Mouse (Mus musculus) lung, adult 18-20 months (tissue): ENCODE data around the gene Prss32.
A peak's percentile ranks its signal among the peaks of the same experiment; 100 is the strongest.
"Not testable (repeated sequence)": the region's sequence is repeated elsewhere in the genome, so short reads cannot be mapped to it uniquely, and the experiment has no call there.

Experiments
- DNase-seq, 2 experiments: peaks; one replicate each; pipeline ENCODE4 v3.0.0; 2022; ENCODE audit warnings: mixed read lengths in 2 of 2

Gene Prss32

GRCm38 (mm10) chr17:23843141-23843811 lies 379 bp upstream of the Prss32 start:
- no peak for DNase-seq

DNA sequence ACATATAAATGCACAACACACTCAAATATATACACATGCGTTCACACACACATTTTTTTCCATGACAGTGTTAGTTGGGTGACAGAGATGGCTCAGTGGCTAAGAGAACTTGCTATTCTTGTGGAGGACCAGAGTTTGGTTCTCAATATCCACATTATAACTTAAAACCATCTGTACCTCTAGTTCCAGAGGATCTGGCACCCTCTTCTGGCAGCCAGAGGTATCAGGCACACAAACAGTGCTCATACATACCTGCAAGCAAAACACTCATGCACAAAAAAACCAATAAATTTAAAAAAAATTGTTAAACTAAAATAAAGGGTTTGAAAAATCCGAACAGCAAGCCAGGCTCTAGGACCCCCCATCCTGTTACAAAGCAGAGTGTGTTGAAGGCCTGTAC lies 6.4 kb downstream of the Prss32 start:
- no peak for DNase-seq

DNA sequence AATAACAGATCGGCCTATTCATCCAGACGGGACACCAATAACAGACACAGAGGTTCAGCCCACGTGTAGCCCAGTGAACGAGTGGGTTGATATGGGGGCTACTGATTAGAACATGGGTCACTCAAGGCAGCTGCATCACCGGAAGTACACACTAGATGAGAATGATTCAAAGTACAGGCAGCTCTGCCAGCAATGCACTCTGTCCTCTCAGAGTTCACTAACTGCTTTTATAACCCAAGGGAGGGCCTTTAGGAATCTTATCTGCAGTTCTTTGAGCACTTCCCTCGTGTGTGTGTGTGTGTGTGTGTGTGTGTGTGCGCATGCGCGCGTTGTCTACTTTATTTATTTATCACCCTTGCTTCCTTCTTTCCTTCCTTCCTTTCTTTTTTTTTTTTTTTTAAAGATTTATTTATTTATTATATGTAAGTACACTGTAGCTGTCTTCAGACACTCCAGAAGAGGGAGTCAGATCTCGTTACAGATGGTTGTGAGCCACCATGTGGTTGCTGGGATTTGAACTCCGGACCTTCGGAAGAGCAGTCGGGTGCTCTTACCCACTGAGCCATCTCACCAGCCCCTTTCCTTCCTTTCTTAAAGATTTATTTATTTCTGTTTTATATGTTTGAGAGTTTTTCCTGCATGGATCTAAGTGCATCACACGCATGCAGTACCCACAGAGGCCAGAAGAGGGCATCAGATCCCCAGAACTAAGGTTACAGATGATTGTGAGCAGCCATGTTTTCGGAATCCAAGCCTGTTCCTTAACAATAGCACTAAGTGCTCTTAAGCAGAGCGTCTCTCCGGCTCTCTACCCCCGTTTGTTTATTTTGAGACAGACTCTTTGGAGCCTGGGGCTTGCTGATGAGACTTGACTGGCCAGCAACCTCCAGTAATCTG lies 7.4 kb downstream of the Prss32 start:
- peak; percentile 40 to 52 for DNase-seq

- peak; percentile 18 to 33 for DNase-seq
These were observed 9.6 kb downstream of the Prss32 start for GRCm38 (mm10) chr17:23853292-23853691.

DNA sequence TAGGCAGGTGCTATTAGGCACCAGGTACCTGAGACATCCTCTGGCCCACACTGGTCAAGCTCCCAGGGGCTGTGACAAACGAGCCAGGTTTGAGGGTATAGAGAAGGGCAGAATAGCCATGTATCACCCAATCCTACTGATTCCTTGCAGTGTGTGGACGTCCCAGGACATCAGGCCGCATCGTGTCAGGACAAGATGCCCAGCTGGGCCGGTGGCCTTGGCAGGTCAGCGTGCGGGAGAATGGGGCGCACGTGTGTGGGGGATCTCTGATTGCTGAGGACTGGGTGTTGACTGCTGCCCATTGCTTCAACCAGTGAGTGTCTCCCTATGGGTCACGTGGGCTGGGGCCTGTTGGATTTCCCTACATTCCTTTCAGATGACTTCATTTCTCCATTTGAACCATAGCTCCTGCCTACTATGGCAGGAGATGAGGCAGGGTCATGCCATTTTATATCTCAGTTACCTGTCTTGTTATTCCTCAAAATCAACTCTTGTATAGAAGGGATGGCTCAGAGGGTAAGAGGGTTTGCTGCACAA lies 10.6 kb downstream of the Prss32 start:
- DNase-seq, result no peak

DNA sequence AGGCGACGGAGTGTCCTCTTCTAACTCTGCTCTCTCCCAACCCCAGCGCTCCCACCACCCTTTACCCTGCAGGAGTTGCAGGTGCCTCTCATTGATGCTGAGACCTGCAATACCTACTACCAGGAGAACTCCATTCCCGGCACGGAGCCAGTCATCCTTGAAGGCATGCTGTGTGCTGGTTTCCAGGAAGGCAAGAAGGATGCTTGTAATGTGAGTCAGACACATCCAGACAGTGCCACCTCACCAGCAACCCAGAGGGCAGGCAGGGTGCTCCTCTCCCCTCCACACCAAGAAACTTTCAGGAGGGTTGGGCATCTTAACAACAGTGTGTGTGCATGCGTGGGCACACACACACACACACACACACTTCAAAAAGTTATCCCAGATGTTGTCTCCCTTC lies 13.5 kb downstream of the Prss32 start:
- no peak for DNase-seq

- DNase-seq, result no peak
These were observed 14.3 kb downstream of the Prss32 start for GRCm38 (mm10) chr17:23857913-23858312.

DNA sequence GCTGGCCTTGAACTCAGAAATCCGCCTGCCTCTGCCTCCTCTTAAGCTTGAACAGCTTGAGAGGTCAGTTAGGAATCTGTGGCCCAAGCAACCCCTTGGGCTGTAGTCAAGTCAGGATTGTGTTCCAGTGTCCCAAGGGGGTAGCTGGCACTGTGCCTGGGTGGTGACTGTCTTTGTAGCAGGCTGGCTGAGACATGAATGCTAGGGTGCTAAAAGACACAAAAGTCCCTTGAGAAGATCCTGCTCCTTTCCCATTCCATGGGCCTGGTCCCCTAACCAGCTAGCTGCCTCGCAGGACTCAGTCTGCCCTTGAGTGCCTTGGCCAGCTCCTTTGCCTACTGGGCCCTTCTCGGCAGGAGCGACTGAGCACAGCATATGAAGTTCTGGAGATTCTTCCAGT lies 19.3 kb downstream of the Prss32 start:
- no peak for DNase-seq

- no peak for DNase-seq
These were observed 24.1 kb downstream of the Prss32 start, which contains the start of gene Prss21 for GRCm38 (mm10) chr17:23867756-23868155. Gene Prss21, plus strand, starts transcription at chr17:23868056.

DNA sequence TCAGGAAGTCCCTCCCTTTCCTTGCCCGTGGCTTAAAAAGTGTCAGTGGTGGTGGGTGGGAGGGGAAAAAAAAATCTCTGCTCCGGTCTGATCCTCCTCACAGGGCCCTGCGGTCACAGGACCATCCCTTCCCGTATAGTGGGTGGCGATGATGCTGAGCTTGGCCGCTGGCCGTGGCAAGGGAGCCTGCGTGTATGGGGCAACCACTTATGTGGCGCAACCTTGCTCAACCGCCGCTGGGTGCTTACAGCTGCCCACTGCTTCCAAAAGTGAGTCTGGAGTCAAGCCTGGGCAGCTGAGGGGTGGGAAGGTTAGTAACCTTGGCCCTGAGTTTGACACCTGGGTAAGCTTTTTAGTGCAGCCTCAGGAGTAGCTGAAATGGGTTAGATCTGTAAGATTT lies 24.9 kb downstream of the Prss32 start:
- DNase-seq, result peak; percentile 26 to 36

DNA sequence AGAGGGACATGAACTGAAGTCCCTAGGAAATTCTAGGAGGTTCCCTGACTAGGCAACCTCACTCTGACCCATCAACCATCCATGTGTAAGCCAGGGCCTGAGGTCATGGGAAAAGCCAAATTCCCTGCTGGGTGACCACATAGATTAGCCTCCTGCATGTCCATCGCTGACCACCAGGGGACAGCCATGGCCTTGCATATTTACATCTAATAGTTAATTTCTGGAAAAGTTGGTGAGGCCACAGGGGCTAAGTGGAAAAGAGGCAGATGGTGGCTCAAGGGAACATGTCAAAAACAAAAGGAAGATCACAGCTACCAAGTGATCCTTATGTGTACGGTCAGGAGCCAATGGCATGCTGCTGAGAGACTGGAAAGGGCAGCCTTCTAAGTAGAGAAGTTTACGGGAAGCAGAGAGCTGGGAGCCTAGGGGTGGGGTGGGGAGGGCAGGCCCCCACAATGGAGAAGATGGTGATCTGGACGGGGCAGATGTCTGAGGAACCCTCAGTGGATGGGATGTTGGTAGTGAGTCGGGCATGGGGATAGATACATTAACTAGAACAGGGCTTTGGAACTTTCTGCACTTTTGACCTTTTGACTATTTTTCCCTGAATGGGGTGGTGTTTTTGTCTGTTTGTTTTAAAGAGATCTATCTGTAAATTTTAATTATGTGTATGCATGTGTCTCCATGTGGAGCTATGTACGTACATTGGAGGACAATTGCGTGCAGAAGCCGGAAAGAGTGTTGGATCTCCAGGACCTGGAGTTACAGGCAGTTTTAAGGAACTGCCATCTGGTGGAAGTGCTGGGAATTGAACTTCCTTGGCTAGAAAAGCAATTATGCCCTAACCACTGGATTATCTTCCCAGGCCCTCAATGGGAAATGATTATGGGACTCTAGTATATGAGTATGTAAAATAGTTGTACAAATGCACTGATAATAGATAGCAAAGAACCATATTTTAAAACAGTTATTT lies 30.5 kb downstream of the Prss32 start:
- peak; percentile 42 to 58 for DNase-seq

- no peak for DNase-seq
These were observed 33.1 kb downstream of the Prss32 start for GRCm38 (mm10) chr17:23876741-23877140.

DNA sequence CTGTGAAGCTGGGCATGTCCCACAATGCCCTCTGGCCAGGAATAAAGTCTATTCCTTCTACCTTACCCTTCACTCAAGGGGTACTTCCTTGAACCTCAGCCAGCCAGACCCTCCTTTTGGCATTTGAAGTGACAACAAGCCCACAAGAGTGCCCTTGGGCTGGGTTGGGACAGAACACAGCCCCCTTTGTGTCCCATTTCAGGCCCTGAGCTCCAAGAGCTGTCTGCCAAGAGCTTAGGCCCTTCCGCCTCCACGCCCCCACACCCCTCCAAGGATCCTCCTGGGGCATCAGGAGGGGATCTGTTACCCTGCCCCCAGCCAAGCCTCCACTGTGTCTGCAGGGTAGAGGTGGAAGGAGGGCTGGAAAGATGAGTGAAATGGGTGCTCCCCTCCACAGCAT lies 33.5 kb downstream of the Prss32 start:
- DNase-seq, result no peak

DNA sequence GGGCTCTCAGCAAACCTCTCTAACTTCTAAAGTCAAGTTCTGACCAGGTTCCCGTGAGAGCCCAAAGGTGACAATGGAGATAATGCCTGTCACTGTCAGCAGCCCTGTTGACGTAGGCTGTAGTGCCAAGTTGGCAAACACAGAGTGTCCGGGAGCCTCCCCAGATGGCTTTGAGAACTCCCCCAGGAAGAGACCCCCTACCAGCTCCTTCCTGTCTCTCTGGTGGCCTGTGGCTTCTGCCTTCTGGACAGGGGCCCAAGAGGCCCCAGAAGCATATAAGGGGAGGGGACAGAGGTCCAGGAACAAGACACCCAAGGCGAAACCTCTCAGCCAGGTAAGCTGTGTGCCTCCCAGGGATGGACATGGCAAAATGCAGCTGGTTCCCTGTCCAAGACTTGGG lies 36.9 kb downstream of the Prss32 start, which contains the start of the genes Dcpp1 and Dcpp2:
Gene Dcpp1 (plus strand): TSS at position 301 of the 400 bp plus-strand sequence.
Gene Dcpp2 (plus strand): TSS at position 305 of the 400 bp plus-strand sequence.
- not testable (repeated sequence) for DNase-seq
